Mouse (Mus musculus) forelimb bud, embryonic 11.5 days (tissue): ENCODE data around the gene Ccr1.
"Not testable (repeated sequence)": the region's sequence is repeated elsewhere in the genome, so short reads cannot be mapped to it uniquely, and the experiment has no call there.

ENCODE experiments used
- DNase-seq: peaks from one replicate; pipeline ENCODE4 v3.0.0-alpha.2; 2012; ENCODE audit warnings: low read depth, low spot score

Gene Ccr1

DNA sequence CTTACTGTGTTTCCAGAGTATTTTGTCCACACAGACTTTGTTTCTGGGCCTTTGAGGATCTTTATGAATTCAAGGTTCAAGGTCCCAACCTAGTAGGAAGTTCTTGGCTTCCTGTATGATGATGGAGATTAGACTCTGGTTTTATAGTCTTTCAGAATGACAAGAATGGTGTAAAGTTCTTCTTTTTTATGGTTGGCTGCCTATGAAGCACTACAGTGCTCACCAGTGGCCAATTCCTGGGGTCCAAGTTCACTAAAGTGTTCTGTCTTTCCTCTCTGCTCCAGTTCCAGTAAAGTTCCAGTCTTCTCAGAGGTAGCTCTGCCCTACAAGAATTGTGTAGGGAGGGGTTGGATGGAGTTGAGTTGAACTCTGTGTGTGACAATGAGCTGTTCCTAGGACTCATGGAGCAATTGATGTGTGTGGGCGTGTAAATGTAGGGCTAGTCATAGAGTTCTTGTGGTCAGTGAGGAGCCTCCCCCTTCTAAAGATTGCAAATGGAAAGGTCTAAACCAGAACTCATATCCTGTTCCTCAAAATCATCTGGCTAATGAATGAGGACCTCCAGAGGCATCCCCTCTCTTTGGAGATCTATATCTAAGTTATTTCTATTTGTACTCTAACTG lies at the start of gene Ccr1:
Gene Ccr1 (minus strand): TSS at position 403 of the 623 bp plus-strand sequence.
- no peak for DNase-seq

DNA sequence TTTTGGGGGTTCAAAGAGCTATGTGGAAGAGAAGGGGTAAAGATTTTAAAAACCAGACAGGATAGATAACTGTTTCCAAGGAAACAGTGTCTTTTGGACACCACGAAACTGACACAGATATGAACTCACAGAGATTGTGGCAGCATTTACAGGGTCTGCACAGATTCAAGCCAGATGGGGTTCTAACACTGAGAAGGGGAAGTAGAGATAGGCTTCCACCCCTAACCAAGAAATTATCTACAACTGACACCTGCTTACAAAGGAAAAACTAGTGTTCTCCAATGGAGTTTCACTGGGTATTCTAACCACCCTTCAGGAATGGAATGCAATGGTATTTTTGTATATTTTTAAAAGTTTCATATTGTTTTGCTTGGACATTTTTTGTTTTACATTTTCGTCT lies 47.6 kb upstream of the Ccr1 start:
- DNase-seq: no peak

GRCm38 (mm10) chr9:124014985-124015652 lies 46.6 kb upstream of the Ccr1 start:
- DNase-seq: no peak

GRCm38 (mm10) chr9:124013270-124013669 lies 44.8 kb upstream of the Ccr1 start:
- DNase-seq: no peak

- DNase-seq: no peak
Measured at GRCm38 (mm10) chr9:124012691-124013090, 44.2 kb upstream of the Ccr1 start.

DNA sequence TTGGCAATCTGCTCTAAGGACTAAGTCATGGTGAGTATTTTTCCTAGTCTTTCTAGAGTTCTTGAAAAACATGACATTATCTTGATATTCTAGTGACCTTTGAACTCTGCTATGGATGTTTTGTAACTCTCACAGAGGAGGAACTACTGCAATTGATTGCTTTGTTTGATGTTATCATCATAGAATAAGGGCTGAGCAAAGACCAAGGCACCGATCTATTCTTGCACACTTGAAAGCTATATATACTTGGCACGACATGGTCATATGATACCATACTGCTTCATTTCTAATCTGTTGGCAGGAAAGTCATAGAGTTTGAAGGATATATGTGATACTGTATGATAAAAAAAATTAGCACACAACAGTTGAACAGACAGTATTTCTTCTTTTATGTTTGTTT lies 31.3 kb upstream of the Ccr1 start:
- DNase-seq: no peak

DNA sequence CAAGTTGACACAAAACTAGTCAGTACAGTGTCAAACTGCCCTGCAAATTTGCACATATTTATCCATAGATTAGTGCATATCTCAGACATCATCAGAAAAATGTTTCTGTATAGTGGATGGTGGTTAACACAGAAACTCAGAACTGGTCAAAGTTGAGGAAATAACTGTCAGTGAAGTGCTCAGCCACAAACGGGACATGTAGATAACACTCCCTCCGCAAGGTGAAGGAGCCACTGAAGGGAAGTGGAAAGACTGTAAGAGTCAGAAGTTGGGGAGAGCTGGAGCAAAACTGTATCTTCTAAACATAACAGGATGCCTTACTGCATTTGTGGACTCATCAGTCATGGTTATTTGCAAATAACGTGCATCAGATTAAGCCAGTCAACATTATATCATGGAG lies 29.2 kb upstream of the Ccr1 start:
- DNase-seq: no peak

- DNase-seq: no peak
Measured at GRCm38 (mm10) chr9:123991312-123991906, 22.9 kb upstream of the Ccr1 start.

DNA sequence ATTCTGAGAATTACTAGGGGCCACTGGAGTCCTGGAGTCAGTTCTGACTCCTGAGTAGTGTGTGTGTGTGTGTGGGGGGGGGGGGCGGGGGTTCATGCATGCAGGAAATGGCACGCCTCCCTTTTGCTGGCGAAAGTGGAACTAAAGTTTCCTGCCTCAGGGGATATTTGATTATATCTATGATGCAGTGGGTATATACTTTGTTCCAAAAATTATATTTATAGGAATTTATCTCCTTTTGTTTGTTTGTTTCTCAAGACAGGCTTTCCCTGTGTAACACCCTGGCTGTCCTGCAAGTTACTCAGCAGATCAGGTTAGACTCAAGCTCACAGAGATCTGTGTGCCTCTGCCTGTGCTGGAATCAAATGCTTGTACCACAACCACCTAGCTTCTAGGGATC lies 21.2 kb upstream of the Ccr1 start:
- DNase-seq: no peak

DNA sequence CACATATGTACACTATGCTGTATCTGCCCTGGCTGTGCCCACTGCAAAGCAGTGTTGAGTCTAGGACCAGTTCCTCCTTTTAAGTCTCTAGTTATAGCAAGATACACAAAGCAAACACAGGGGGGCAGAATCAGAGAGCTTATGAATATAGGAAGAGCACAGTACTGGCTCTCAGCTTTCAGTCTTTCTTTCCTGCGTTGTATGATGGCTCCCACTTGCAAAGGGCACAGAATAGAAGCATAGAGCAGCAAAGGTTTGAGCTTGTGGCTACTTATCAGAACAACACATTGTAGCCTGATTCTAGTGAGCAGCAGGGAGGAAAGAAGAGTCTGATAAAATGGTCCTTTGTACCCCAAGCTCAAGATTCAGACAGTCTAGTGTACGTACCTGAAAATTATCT lies 17.7 kb upstream of the Ccr1 start:
- DNase-seq: no peak

DNA sequence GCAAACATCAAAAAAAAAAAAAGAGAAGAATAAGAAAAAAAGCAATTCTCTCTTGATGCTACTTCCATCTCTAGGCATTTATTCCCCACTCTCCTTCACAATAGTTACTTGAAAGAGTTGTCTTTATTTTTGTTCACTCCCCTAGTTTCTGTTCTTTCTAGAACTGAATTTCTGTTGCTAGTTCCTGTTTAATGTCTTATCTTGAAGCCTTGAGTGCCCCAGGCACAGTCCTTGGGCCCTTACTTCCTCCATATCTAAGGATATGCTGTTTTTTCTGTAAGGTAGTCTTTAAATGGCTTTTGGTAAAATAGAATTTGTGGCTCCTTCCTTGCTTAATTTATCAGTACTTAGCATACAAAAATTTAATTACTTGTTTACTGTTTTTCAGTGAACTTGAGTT lies 16.5 kb upstream of the Ccr1 start:
- no peak for DNase-seq

GRCm38 (mm10) chr9:123982720-123983119 lies 14.2 kb upstream of the Ccr1 start:
- no peak for DNase-seq

DNA sequence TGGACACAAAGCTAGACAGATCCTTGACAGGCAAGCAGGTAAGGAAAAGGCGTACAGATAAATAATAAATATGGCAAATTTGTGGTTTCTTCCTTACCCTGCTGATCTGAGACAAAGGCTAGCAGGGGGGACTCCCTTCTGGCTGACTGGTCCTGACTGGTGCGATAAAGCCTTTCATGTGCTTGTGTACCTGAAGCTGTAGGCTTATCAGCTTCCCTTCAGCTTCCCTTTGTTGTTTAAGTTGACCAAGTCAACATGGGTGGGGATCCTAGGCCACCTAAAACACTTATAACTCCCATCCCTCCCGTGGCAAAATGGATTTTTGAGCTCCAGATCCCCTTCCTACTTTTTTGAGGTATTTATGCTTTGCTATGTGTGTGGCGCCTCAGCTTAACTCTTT lies 13.4 kb upstream of the Ccr1 start:
- DNase-seq: no peak

DNA sequence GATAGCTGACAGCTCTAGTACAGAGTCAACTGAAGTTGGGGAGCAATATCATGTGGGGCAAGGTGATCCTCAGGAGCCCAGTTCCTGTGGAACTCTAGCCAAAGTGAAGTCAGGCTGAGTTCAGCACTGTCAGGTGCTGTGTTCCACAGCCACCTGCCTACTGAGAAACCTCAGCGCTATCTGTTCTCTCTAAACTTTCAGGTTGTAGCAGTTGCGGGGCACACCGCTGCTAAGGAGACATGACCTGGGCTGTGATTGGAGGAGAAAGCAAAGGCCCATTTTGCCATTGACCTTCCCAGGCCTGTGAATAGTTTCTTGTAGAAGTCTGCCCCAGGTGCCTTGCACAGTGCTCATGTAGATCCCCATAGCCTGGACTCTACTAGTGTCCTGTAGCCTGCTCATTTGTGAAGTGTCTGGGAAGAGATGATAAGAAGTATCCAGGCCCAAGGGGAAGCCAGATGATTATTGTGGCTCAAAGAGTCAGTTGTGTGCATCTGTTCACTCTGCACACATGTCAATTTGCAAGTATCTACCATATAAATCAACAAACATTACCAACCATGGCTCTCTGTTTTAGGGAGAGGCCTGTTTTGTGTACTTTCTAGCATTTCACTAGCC lies 12.5 kb upstream of the Ccr1 start:
- not testable (repeated sequence) for DNase-seq

DNA sequence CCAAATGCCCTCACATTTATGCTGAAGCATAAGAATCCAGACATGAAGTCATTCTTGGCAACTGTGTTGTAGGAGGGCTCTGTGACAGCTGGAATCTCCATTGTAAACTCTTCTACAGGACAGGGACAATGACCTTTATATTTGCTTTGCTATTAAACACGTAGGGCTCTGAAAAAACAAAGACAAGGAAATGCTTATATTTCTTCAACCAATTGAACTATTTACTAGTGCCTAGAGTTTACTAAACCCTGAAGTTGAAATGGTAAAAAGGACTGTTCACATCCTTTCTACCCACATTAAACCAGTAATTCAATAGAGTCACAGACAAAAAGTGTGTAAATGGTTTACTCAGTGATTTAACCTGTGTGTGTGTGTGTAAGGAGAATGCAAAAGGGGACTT lies 9.8 kb upstream of the Ccr1 start, which contains the start of gene Ccr1l1:
Gene Ccr1l1 (minus strand): TSS at position 101 of the 400 bp plus-strand sequence.
- no peak for DNase-seq

GRCm38 (mm10) chr9:123976876-123977663 lies 8.6 kb upstream of the Ccr1 start:
- DNase-seq: no peak

GRCm38 (mm10) chr9:123975630-123976029 lies 7.1 kb upstream of the Ccr1 start:
- no peak for DNase-seq

DNA sequence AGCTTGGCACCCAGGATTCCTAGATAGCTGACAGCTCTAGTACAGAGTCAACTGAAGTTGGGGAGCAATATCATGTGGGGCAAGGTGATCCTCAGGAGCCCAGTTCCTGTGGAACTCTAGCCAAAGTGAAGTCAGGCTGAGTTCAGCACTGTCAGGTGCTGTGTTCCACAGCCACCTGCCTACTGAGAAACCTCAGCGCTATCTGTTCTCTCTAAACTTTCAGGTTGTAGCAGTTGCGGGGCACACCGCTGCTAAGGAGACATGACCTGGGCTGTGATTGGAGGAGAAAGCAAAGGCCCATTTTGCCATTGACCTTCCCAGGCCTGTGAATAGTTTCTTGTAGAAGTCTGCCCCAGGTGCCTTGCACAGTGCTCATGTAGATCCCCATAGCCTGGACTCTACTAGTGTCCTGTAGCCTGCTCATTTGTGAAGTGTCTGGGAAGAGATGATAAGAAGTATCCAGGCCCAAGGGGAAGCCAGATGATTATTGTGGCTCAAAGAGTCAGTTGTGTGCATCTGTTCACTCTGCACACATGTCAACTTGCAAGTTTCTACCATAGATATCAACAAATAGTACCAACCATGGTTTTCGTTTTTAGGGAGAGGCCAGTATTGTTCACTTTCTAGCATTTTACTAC lies 1.5 kb downstream of the Ccr1 start:
- DNase-seq: not testable (repeated sequence)

DNA sequence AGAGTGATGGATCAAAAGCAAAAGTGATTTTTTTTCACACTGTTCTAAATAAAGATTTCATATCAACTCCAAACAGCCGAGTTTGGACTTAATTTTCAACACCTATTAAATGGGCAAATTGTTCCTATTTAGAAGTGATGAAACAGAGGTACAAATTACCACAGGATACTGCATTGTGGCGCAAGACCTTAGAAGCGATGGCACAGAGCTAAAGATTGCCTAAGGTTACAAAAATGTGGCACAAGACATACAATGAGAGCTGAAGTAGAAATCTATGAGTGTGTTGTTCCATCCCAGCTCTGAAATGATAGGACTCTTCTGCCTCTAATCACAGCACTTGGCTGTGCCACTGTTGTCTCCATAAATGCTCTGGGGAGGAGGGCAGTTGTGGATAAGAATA lies 3.7 kb downstream of the Ccr1 start:
- no peak for DNase-seq

GRCm38 (mm10) chr9:123960161-123960560 lies 8.3 kb downstream of the Ccr1 start:
- no peak for DNase-seq

DNA sequence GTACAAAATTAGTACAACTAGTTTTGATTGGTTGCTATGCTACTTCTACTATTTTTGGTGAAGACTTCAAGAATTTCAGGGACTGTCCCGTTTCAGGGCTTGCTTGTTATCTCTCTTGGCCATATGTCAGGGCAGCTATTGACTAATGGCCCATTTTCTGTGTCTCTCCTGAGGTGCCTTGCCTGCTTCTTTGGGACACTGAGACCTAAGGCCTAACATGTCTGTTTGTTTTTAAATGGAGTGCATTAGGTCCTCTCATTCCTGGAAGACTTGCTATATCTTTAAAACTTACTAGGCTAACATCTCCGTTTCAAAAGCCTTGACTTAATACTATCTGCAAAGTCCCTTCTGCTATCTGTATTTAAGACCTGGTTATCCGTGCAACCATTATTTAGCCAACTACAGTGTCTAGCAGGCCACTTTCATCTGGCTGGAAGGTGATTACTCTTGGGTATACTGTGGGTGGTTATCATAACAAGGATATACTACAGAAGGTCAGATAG lies 10.5 kb downstream of the Ccr1 start:
- DNase-seq: no peak
